Mouse (Mus musculus): ENCODE data around the gene Vrtn. TPM values are rescaled to one million over a fixed set of nuclear protein-coding genes. Genes with fewer than 3 reads are reported as not detected.

The Vrtn gene
- not detected for total RNA-seq (2018; cell fraction: chromatin; rRNA removed)
- not detected for total RNA-seq (2018; cell fraction: cytosol; rRNA removed)
- total RNA-seq (2018; cell fraction: nucleus; rRNA removed), result not detected
- not detected in 3 replicates for polyA plus RNA-seq (2018)

DNA sequence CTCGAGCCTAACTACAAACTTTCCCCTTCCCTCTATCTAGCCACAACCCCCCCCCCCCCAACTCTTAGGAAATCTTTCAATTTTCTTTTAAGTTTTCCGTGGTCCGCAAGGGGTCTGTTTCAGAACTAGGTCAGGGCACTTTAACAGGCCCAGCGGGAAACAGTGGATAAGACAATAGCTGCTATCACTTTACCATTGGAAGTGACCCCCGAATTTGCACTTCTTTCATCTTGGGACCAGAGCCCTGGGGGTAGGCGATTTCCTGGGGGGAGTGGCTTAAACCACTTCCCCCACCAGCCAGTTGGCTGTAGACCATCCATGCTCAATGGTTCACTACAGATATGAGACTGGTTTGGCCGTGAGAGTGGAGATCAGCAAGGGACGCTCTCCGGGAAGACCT lies at the start of gene Vrtn:
Gene Vrtn, plus strand, starts transcription at position 366 of the 400 bp plus-strand sequence.
- Histone ChIP-seq H3K4me3 (ENCODE audit: inconsistent target) (no peak within 1 kb of the TSS), H3K79me2 (ENCODE audit: inconsistent target) (no peaks in the 10 kb centered on the region), H3K36me3 (ENCODE audit: inconsistent target) (no peaks in the 10 kb centered on the region), H3K27ac (no peak within 1 kb of the TSS)
- WGBS (ENCODE audit: missing documents), result 8% methylated on average over 8 of the region's 9 CpGs

- Histone ChIP-seq H3K36me3 (ENCODE audit: inconsistent target) (0 out of 2 replicates have a peak, but pooled peaks cover 5% of the 10 kb centered on the region), H3K4me3 (ENCODE audit: inconsistent target) (no peak overlapping the region), H3K27ac (no peak overlapping the region), H3K79me2 (ENCODE audit: inconsistent target) (no peaks in the 10 kb centered on the region)
- WGBS (ENCODE audit: missing documents), result 48% methylated on average over 8 of the region's 8 CpGs
Observed at GRCm38 (mm10) chr12:84598324-84598723, 42.5 kb upstream of the Vrtn start.

GRCm38 (mm10) chr12:84604001-84604400 lies 36.8 kb upstream of the Vrtn start:
- Histone ChIP-seq H3K27ac (no peak overlapping the region), H3K4me3 (ENCODE audit: inconsistent target) (no peak overlapping the region), H3K36me3 (ENCODE audit: inconsistent target) (peaks cover 8% of the 10 kb centered on the region; the same call in 1 of the 2 replicates), H3K79me2 (ENCODE audit: inconsistent target) (no peaks in the 10 kb centered on the region)
- 89% methylated on average over 6 of the region's 7 CpGs for WGBS (ENCODE audit: missing documents)

DNA sequence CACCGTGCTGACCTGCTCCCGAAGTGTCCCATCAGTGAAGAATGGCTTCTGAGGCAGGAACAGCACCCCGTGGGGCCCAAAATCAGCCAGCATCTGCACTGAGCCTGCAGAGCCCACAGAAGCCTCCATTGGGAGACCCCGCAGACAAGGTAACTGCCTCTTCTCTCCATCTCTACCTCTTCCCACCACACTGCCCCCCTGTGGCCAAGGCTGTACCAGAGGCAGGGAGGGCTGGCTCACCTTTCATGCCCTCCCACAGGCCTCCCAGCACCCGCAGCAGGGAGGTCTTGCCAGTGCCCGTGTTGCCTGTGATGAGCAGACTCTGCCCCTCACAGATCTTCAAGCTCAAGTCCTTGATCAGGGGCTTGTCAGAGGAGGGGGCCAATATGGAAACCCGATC lies 35.0 kb upstream of the Vrtn start:
- WGBS (ENCODE audit: missing documents), result 85% methylated on average over 7 of the region's 7 CpGs
- no peaks in the 10 kb centered on the region for H3K79me2 ChIP-seq (ENCODE audit: inconsistent target)
- H3K36me3 ChIP-seq (ENCODE audit: inconsistent target), result peaks cover 8% of the 10 kb centered on the region; the same call in 1 of the 2 replicates
- no peak overlapping the region for H3K27ac ChIP-seq
- no peak overlapping the region for H3K4me3 ChIP-seq (ENCODE audit: inconsistent target)

GRCm38 (mm10) chr12:84611718-84612117 lies 29.1 kb upstream of the Vrtn start:
- 92% methylated on average over 10 of the region's 10 CpGs for WGBS (ENCODE audit: missing documents)
- H3K79me2 ChIP-seq (ENCODE audit: inconsistent target), result peaks cover 1% of the 10 kb centered on the region; the same call in 1 of the 2 replicates
- H3K36me3 ChIP-seq (ENCODE audit: inconsistent target), result no peaks in the 10 kb centered on the region; the same call in 1 of the 2 replicates
- no peak overlapping the region for H3K4me3 ChIP-seq (ENCODE audit: inconsistent target)
- H3K27ac ChIP-seq, result no peak overlapping the region

DNA sequence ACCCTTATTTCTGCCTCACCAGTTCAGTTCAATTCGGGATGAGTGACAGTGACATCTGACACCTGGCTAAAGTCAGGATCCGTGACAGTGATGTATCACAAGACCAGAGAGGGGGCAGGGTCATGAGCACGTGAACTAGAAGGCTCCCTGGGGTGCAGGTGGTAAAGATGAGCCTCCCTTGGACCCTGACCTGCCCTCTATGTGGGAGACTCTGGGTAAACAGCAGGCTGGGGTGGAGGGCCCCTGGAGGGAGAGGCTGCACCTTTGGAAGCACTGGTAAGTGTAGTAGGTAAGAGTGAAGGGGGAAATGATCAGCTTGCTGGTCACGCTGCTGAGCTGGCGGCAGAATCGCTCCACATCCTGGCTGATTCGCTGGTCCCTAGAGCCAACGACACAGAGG lies 28.3 kb upstream of the Vrtn start:
- WGBS (ENCODE audit: missing documents), result 96% methylated on average over 8 of the region's 8 CpGs
- H3K27ac ChIP-seq, result no peak overlapping the region
- H3K79me2 ChIP-seq (ENCODE audit: inconsistent target), result peaks cover 5% of the 10 kb centered on the region; the same call in 1 of the 2 replicates
- H3K4me3 ChIP-seq (ENCODE audit: inconsistent target), result no peak overlapping the region
- no peaks in the 10 kb centered on the region; the same call in 1 of the 2 replicates for H3K36me3 ChIP-seq (ENCODE audit: inconsistent target)

DNA sequence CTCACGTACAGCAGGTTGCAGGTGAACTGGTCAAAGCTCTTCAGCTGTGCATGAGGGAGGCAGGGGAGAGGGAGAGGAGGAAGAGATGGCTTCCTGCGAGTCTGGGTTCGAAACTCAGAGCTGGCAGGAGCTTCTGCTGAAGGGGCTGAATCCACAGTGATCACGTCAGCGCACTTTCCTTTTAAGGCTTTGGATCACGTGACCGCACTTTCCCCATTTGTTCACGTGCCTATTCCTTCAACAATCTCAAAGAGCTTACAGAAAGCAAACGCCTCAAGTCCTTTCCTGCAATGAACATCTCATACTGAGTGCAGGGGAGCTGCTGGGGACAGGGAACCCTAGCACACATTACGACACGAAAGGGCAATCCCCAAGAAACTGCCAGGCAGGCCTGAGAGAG lies 26.8 kb upstream of the Vrtn start:
- Histone ChIP-seq H3K4me3 (ENCODE audit: inconsistent target) (no peak overlapping the region), H3K27ac (no peak overlapping the region), H3K36me3 (ENCODE audit: inconsistent target) (no peaks in the 10 kb centered on the region; the same call in 1 of the 2 replicates), H3K79me2 (ENCODE audit: inconsistent target) (peaks cover 5% of the 10 kb centered on the region; the same call in 1 of the 2 replicates)
- WGBS (ENCODE audit: missing documents), result 93% methylated on average over 11 of the region's 11 CpGs

DNA sequence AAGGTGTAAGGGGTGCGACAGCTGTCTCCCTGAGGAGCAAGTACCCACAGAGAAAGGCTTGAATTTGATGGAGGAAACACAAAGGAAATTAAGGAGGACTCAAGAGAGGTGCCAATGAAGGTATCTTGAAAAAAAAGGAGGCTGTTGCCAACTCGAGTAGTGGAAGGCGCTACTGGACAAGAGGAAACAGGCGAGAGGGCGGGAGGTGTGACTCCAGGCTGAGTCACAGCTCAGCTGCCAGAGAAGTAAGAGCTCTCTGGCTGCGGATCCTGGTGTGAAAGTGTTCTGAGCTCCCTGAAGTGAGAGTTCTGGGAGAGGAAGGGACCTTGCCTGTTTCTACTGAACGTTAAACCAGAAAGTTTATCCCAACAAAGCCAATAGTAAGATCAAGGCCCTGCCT lies 26.3 kb upstream of the Vrtn start:
- WGBS (ENCODE audit: missing documents), result 53% methylated on average over 7 of the region's 7 CpGs
- no peak overlapping the region for H3K4me3 ChIP-seq (ENCODE audit: inconsistent target)
- peak overlapping the region; percentile 25; the same call in 1 of the 2 replicates for H3K27ac ChIP-seq
- H3K79me2 ChIP-seq (ENCODE audit: inconsistent target), result peaks cover 5% of the 10 kb centered on the region; the same call in 1 of the 2 replicates
- H3K36me3 ChIP-seq (ENCODE audit: inconsistent target), result no peaks in the 10 kb centered on the region

GRCm38 (mm10) chr12:84616977-84617630 lies 23.7 kb upstream of the Vrtn start, which contains the start of gene Abcd4:
Gene Abcd4 (minus strand): TSS chr12:84617413.
- WGBS (ENCODE audit: missing documents), result under 1% methylated on average over 34 of the region's 34 CpGs
- Histone ChIP-seq H3K79me2 (ENCODE audit: inconsistent target) (peaks cover 5% of the 10 kb centered on the region; the same call in 1 of the 2 replicates), H3K4me3 (ENCODE audit: inconsistent target) (peak within 1 kb of the TSS; percentile 73), H3K27ac (peak within 1 kb of the TSS; percentile 42), H3K36me3 (ENCODE audit: inconsistent target) (no peaks in the 10 kb centered on the region)

DNA sequence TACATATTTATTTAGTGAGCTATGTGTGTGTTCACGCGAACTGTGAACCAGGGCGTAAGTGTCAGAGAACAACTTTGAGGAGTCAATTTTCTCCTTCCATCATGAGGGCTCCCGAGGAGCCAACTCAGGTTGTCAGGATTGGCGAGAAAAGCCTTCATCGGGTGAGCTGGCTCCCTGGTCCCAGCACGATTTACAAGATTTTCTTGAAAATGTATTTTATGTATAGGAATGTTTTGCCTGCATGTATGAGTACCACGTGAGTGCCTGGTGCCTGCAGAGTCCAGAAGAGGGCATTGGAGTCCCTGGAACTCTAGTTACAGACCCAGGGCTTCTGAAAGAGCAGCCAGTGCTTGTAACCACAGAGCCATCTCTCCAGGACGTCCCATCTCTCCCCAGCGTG lies 23.2 kb upstream of the Vrtn start:
- peak overlapping the region; percentile 73 for H3K4me3 ChIP-seq (ENCODE audit: inconsistent target)
- H3K27ac ChIP-seq, result peak overlapping the region; percentile 42
- peaks cover 5% of the 10 kb centered on the region; the same call in 1 of the 2 replicates for H3K79me2 ChIP-seq (ENCODE audit: inconsistent target)
- no peaks in the 10 kb centered on the region for H3K36me3 ChIP-seq (ENCODE audit: inconsistent target)
- 3% methylated on average over 10 of the region's 10 CpGs for WGBS (ENCODE audit: missing documents)

DNA sequence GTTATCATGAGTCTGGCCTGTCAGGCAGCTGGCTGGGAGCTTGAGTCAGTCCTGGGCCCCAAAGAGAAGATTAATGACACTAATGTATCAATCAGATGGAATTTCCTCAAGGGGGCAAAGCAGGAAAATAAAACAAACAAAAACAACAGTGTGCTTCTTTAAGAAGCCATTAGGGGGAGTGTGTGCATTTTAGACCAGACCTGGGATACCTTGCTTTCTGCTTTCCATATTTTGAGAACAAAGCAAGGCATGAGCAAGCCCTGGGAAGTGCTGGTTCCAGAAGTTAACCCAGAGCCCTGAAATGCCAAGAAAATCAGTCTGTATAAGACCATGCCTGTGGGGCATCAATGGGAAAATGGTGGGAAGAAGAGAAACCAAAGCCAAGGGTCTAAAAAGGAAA lies 19.8 kb upstream of the Vrtn start:
- no peaks in the 10 kb centered on the region for H3K36me3 ChIP-seq (ENCODE audit: inconsistent target)
- no peak overlapping the region for H3K27ac ChIP-seq
- H3K4me3 ChIP-seq (ENCODE audit: inconsistent target), result no peak overlapping the region
- H3K79me2 ChIP-seq (ENCODE audit: inconsistent target), result peaks cover 5% of the 10 kb centered on the region; the same call in 1 of the 2 replicates

GRCm38 (mm10) chr12:84624601-84625000 lies 16.2 kb upstream of the Vrtn start:
- Histone ChIP-seq H3K36me3 (ENCODE audit: inconsistent target) (no peaks in the 10 kb centered on the region), H3K79me2 (ENCODE audit: inconsistent target) (no peaks in the 10 kb centered on the region), H3K27ac (no peak overlapping the region), H3K4me3 (ENCODE audit: inconsistent target) (no peak overlapping the region)
- WGBS (ENCODE audit: missing documents), result 33% methylated on average over 8 of the region's 8 CpGs

- H3K4me3 ChIP-seq (ENCODE audit: inconsistent target), result no peak overlapping the region
- H3K79me2 ChIP-seq (ENCODE audit: inconsistent target), result no peaks in the 10 kb centered on the region
- WGBS (ENCODE audit: missing documents), result 20% methylated on average over 9 of the region's 9 CpGs
Observed at GRCm38 (mm10) chr12:84625116-84625515, 15.7 kb upstream of the Vrtn start.

GRCm38 (mm10) chr12:84631867-84632266 lies 9.0 kb upstream of the Vrtn start:
- Histone ChIP-seq H3K36me3 (ENCODE audit: inconsistent target) (no peaks in the 10 kb centered on the region), H3K79me2 (ENCODE audit: inconsistent target) (no peaks in the 10 kb centered on the region), H3K27ac (no peak overlapping the region), H3K4me3 (ENCODE audit: inconsistent target) (no peak overlapping the region)
- WGBS (ENCODE audit: missing documents), result 80% methylated on average over 3 of the region's 3 CpGs

More at GRCm38 (mm10) chr12:84625116-84625515, 15.7 kb upstream of the Vrtn start:
- no peaks in the 10 kb centered on the region for H3K36me3 ChIP-seq (ENCODE audit: inconsistent target)
- H3K27ac ChIP-seq, result no peak overlapping the region

- WGBS (ENCODE audit: missing documents), result 18% methylated on average over 6 of the region's 6 CpGs
- Histone ChIP-seq H3K4me3 (ENCODE audit: inconsistent target) (no peak overlapping the region), H3K79me2 (ENCODE audit: inconsistent target) (no peaks in the 10 kb centered on the region), H3K27ac (no peak overlapping the region), H3K36me3 (ENCODE audit: inconsistent target) (no peaks in the 10 kb centered on the region)
Observed at GRCm38 (mm10) chr12:84640253-84640652, 566 bp upstream of the Vrtn start.
